Mouse (Mus musculus) ovary, adult 18-20 months (tissue): ENCODE results near the gene Chuk.
A peak's percentile ranks its signal among the peaks of the same experiment; 100 is the strongest.
"Not testable (repeated sequence)": the region's sequence is repeated elsewhere in the genome, so short reads cannot be mapped to it uniquely, and the experiment has no call there.

Experiments
- DNase-seq: peaks from one replicate; pipeline ENCODE4 v3.0.0; 2022; ENCODE audit warnings: low spot score, mixed read lengths

Chuk gene

DNA sequence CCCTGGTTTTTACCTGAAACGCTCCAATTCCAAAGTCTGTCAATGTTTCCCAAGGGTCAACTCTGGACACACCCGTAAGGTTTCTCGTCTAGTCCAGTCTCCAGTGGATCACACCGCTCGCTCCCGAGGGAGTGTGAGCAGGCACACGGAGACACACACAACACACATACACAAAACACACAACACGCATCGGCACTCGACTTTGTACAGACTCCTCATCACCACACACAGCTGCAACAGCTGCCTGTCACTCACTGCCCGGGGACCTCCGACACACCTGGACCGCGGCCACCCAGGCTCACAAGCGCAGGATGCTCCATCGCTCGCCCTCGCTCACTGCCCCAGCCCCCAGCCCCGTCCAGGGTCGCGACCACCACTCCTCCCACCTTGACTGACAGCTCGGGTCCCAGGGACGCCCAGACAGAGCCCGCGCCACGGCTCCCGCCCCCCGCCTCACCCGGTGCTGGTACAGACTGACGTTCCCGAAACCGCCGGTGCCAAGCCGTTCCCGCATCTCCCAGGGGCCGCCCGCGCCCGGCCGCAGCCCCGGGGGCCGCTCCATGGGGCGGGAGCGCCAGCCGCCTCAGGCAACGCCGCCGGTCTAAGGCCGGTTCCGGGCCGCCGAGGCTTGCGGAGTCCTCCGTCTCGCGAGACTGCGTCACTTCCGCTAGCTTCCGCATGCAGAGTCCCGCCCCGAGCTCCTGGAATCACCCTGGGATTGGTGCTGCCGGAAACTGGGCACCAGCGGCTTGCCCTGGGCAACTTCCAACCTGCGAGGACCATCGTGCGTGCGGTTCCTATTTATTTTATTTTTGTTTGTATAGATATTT lies at the start of gene Chuk:
TSS of gene Chuk (minus strand) at position 650 of the 830 bp plus-strand sequence.
- peak; percentile 91 for DNase-seq

- DNase-seq, result no peak
These were observed 49.7 kb upstream of the Chuk start for GRCm38 (mm10) chr19:44157005-44157404.

GRCm38 (mm10) chr19:44153781-44154180 lies 46.5 kb upstream of the Chuk start:
- no peak for DNase-seq

- DNase-seq, result no peak
These were observed 41.7 kb upstream of the Chuk start for GRCm38 (mm10) chr19:44148991-44149390.

GRCm38 (mm10) chr19:44148345-44148744 lies 41.1 kb upstream of the Chuk start:
- no peak for DNase-seq

GRCm38 (mm10) chr19:44146951-44147350 lies 39.7 kb upstream of the Chuk start:
- no peak for DNase-seq

GRCm38 (mm10) chr19:44146568-44146879 lies 39.2 kb upstream of the Chuk start:
- DNase-seq, result no peak

GRCm38 (mm10) chr19:44145702-44146567 lies 38.7 kb upstream of the Chuk start, which contains the start of gene Bloc1s2:
TSS of gene Bloc1s2 (minus strand) at chr19:44146446.
- DNase-seq, result peak; percentile 76

DNA sequence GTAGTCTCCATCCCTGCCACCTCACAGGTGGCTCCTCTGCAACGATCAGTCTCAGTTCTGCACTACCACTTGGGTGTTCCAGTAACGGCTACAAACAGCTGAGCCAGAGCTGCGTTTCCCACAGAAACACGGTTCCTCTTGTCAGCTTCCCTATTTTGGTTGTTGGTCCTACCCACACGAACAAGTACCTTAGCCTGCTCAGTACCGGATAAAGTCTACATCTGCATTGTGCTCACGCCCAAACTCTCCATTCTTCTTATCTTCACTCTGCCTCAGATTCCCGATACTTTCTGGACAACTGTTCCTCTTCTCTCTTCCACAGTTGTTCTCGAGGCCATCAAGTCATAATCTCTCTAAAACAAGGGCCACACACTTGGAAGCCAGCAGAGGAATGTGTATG lies 37.1 kb upstream of the Chuk start:
- no peak for DNase-seq

GRCm38 (mm10) chr19:44135960-44136485 lies 28.7 kb upstream of the Chuk start:
- DNase-seq, result no peak

DNA sequence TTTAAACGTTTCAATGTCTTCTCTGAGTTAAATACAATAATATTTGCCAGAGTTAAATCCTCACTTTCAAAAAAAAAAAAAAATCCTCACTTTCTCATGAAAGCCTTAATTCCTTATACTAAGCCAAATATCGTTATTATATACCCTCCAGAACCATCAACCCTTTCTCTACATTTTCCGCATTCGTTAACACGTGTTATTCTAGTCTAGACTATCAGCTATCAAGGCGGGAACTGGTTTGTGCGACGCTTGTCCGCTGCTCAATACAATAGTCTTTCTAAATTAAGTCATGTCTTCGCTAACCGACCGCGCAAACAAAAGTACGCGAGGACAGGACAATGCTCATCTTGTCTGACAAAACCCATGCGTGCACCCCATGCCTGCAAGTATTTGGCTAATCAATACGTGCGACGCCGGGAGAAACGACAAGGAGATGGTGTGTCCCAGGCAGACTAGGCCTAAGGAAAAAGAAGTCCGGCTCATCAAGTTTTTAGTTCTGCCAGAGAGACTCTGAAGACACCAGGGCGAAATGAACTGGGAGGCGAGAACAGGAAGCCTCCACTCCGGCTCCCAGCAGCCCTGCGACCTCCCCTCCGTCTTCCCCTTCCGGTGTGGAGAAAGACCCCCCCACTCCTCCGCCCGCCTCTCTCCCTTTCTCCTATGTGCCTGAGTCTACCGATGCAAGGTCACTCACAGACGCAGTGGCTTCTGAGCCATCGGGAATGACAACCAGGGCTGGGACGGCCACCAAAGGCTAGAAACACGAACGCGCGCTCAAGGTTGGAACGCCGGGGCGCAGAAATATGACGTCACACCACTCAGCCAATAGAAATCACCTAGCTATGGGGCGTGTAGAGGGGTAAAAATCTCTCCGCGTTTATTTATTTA lies 28.0 kb upstream of the Chuk start, which contains the start of gene Cwf19l1:
TSS of gene Cwf19l1 (minus strand) at position 805 of the 888 bp plus-strand sequence.
- DNase-seq, result peak; percentile 64

GRCm38 (mm10) chr19:44132917-44133316 lies 25.6 kb upstream of the Chuk start:
- no peak for DNase-seq

- DNase-seq, result no peak
These were observed 21.3 kb upstream of the Chuk start for GRCm38 (mm10) chr19:44128560-44128959.

GRCm38 (mm10) chr19:44127729-44128497 lies 20.6 kb upstream of the Chuk start:
- DNase-seq, result no peak

- DNase-seq, result no peak
These were observed 13.9 kb upstream of the Chuk start for GRCm38 (mm10) chr19:44121137-44121536.

- DNase-seq, result not testable (repeated sequence)
These were observed 13.4 kb upstream of the Chuk start for GRCm38 (mm10) chr19:44120686-44121085.

GRCm38 (mm10) chr19:44117793-44118192 lies 10.5 kb upstream of the Chuk start:
- no peak for DNase-seq

- DNase-seq, result no peak
These were observed 4.4 kb upstream of the Chuk start for GRCm38 (mm10) chr19:44111706-44112105.

- no peak for DNase-seq
These were observed 3.1 kb upstream of the Chuk start for GRCm38 (mm10) chr19:44110356-44110755.

- peak; percentile 40 for DNase-seq
These were observed 1.7 kb upstream of the Chuk start for GRCm38 (mm10) chr19:44108996-44109395.
